Mouse (Mus musculus): ENCODE data around the gene Osgep.
"Not testable (repeated sequence)": the region's sequence is repeated elsewhere in the genome, so short reads cannot be mapped to it uniquely, and the experiment has no call there.

Gene Osgep

DNA sequence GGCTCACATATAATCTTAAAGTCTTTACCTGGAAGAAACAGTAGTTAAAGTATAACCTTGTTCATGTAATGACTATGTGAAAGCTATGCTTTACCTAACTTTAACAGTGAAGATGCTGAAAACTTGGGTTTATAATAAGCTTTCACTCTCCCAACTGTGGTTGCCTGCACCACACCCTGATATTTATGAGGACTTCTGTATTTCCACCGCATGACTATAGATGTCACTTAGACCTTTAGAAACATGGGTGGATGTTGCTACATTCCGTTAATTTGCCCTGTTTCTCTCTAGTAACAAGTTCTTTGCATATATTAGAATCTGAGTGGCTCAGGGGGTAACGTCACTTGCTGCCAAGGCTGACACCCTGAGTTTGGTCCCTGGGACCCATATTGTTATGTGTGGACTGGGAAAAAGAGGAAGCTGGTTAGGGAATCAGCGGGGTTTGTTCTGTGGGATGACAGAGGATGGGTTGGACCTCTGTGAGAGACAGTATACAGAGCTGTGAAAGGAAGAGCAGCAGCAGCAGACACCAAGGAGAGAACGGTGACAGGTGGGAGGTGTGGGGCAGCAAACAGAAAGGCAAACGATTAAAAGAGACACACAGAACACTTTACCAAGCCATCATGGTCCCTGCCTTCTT lies 49.0 kb downstream of the Osgep start:
- DNase-seq, result no peak

DNA sequence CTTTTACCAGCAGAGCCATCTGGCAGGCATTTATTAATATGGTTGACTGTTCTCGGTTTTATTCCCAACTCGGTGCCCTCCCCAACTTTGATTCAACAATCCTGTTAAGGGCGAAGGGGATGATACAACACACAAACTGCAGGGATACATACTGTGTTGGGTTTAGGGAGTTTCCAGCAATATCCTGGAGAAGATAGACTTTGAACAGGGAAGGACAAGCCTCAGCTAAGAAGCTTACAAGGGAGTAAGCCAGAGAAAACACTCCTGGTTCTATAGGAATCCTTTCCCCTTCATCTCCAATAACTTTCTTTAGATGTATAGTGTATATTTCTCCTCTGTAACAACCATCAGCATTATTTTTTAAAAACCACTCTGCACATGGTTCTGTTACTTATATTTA lies 49.5 kb downstream of the Osgep start:
- no peak for DNase-seq

DNA sequence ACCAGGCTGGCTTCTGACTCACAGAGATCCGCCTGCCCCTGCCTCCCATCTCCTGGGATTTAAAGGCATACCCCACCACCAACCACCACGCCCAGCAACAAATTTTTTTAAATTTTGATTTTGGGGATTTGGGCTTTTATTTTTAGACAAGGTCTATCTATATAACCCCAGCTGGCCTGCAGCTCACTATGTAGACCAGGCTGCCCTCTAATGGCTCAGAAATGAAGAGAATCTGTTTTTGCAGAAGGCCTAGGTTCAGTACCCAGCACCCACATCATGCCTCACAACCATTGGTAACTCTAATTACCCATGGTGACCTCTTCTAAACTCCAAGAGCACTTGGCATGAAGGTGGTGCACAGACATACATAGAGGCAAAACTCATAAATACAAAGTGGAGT lies 53.4 kb downstream of the Osgep start:
- no peak for DNase-seq

- DNase-seq, result no peak
Measured at GRCm38 (mm10) chr14:50870805-50871143, 53.9 kb downstream of the Osgep start.

DNA sequence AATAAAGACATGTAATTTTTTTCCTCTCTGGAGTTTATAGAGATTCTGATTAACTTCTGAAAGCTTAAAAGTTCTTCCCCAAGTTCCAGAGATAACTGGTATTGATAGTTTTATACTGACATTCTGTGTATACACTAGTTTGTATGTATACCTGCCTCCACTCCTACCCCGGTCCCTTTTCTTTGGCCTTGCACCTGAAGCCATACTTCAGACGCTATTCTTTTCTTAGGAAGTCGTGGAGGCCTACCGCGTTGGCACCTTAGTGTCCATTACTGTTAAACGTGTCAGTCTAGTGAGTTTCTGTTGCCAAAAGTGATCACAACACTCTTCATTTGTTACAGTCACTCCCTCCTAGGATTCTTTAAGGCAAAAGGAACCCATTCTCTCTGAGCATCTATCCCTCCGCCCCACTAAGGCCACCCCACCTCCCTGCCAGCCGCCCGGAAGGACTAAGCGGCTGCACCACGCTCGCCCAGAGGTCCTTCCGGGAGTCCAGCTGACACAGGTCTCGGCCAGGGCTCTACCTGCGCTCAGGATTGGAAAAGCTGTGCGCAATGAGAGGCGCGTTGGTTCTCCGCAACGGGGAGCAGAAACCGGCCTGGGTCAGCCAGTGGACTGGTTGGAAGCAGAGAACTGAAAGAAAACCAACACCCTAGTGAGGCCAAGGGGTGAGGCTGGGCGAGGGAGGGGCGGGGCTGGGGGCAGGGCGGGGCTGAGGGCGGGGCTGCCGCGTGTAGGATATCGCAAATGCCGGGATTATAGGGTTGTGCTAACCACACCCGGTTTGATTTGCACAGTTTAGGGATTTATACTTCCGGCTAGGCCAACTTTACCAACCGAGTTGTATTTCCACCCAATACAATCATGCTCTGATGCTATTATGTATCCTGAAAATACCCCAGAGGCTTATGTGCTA lies 54.5 kb downstream of the Osgep start, which contains the start of gene Tep1:
Tep1 (minus strand) TSS at position 672 of the 916 bp plus-strand sequence.
- DNase-seq, result peak; percentile 86

DNA sequence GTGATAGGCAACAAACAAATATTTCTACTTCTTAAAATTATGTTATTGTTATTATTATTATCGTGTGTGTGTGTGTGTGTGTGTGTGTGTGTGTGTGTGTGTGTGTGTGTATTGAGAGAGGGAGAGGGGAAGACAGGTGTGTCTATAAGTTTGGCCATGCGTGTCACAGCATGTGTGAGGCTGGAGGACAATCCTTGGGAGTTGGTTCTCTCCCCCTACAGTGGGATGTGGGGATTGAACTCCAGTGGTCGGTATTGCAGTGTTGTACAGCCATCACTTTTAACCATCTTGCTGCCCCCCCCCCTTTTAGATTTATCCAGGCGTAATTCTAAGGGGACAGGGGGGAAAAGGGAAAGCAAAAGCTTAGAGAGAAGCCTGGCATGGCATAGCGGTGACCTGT lies 56.0 kb downstream of the Osgep start:
- no peak for DNase-seq

GRCm38 (mm10) chr14:50868211-50868610 lies 56.5 kb downstream of the Osgep start:
- DNase-seq, result no peak

- no peak for DNase-seq
Measured at GRCm38 (mm10) chr14:50866966-50867365, 57.7 kb downstream of the Osgep start.

GRCm38 (mm10) chr14:50865005-50865404 lies 59.7 kb downstream of the Osgep start:
- not testable (repeated sequence) for DNase-seq

- no peak for DNase-seq
Measured at GRCm38 (mm10) chr14:50862641-50863040, 62.1 kb downstream of the Osgep start.

Data from lung, postnatal 10 days (tissue).